Mouse (Mus musculus) embryo, embryonic 10.5 days (tissue): ENCODE measurements around the gene Galr3.
"Not testable (repeated sequence)": the region's sequence is repeated elsewhere in the genome, so short reads cannot be mapped to it uniquely, and the experiment has no call there.

ENCODE experiments used
- DNase-seq: peaks from one replicate; pipeline ENCODE4 v3.0.0-alpha.2; 2015; ENCODE audit warnings: low spot score

Gene Galr3

DNA sequence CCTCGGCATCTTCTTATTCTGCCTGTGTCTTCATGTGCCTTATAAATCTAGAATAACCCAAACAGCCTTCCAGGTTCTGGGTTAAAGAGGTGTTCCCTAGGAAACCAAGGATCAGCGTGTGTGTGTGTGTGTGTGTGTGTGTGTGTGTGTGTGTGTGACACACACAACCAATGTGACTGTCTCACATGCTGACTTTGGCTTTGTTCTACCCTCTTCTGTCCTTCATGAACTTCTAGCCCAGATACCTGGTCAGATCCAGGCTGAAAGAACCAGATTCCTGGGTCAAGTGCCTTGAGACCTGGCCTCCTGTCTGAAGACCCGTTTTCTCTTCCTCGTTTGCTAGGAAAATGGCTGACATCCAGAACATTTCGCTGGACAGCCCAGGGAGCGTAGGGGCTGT lies at the start of gene Galr3:
Gene Galr3 (plus strand): TSS at position 301 of the 400 bp plus-strand sequence.
- DNase-seq = no peak

DNA sequence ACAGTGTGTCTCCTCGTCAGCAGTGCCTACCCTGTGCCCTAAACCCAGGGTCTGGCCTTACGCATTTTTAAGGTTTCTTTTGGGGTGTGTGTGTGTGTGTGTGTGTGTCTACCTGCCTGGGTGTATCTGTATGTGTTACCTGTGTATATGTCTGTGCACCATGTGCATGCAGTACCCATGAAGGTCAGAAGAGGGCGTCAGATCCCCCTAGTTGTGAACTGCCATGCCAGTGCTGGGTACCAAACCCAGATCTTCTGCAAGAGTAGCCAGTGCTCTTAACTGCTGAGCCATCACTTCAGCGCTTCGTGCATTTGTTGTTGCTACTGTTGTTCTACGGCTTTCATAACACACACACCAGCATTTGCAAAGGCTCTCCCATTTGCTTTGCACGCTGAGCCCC lies 49.5 kb upstream of the Galr3 start:
- DNase-seq = no peak

DNA sequence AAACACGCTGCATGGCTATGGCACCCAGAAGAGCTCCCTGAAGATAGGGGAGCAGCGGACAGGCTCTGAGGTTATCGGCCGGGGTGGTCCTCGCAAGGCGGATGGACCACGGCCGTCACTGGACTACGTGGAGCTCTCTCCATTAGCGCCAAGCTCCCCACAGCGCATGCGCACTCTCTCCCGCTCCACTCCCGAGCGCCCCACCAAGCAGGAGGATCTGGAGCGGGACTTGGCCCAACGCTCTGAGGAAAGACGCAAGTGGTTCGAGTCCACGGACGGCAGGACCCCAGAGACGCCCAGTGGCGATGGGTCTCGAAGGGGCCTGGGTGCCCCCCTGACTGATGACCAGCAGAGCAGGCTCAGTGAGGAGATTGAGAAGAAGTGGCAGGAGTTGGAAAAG lies 48.8 kb upstream of the Galr3 start:
- no peak for DNase-seq

DNA sequence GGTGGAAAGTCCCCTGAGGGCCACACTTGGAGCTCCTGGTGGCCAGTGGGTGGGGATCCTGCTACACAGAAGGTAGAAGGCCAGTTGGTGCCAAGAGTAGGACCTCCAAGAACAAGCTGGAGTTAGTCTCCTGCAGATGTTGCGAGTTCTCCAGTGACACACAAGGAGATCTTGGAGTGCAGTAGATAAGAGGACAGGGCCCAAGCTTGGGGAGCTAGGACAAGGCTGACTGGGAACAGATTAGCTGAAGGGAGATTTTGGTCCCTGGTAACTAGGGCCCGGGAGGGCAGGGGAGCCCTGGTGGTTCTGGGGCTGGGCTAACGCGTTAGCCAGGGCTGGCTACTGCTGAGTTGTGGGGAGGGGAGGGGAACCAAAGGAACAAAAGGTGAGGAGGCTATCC lies 45.8 kb upstream of the Galr3 start:
- DNase-seq = no peak

DNA sequence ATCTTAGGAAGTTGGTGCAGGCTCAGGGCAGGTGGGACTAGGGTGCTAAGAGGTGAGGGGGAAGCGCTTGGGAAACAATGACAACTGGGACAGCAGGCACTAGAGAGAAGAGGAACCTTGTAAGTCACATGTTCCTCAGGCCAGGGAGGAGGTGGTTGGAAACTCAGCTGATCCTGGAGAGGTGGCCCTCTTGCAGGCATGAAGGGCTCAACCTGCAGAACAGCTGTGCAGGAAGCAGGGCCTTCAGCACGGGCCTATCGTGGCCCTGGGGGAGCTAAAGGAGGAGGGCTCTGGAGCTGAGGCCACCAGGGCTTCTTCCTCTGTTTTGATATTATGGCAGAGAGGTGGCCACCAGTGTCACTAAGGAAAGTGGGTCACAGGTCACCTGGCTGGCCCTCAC lies 45.0 kb upstream of the Galr3 start:
- no peak for DNase-seq

DNA sequence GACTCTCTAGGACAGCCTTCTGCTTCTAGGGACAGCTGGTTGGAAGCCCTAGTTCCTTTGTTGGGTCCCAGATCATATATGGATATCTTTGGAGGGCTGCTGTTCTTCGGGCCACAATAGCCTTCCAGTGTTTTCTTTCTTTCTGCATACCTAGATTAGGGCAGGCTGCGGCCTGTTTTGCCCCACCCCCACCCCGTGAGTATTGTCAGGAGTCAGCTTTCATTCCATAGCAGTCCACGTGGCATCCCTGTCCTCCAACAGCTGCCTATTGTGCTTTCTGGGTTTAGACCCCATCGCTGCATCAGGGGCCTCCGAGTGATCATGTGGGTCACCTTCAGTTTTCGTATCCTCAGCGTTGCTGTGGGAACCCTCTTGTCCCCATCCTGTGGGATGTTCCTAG lies 43.3 kb upstream of the Galr3 start:
- no peak for DNase-seq

DNA sequence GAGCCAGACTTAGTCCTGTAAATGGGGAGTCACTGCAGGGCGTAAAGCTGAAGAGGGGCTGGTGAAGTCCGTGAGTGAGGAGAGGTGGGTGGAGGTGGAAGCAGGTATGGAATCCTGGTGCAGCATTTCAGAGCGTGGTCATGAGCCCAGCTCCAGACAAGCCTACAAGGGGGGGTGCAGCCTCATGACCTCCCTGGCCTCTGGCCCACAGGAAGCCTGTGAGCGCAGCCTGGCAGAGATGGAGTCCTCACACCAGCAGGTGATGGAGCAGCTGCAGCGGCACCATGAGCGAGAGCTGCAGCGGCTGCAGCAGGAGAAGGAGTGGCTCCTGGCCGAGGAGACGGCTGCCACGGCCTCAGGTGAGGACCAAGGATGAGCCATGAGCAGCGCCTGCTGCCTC lies 42.1 kb upstream of the Galr3 start:
- no peak for DNase-seq

DNA sequence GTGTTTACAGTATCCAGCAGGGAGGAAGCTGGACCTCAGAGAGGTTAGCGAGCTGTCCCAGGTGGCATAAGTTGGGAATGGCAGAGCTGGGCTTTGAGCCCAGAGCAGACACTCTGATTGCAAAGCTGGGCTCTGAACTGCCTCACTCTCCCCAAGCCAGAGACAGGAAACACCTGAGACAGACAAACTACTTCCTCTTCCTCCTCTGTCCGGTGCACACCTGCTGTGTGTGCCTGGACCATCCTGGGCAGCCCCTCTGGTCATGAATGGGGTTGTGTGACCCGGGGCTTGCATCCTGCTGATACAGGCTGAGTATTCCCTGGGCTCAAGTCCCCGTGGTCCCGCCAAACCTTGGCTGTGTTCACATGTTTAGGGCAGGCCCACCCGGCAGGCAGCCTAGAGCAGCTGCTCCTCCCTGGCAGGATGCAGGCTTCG lies 41.3 kb upstream of the Galr3 start:
- DNase-seq = no peak

DNA sequence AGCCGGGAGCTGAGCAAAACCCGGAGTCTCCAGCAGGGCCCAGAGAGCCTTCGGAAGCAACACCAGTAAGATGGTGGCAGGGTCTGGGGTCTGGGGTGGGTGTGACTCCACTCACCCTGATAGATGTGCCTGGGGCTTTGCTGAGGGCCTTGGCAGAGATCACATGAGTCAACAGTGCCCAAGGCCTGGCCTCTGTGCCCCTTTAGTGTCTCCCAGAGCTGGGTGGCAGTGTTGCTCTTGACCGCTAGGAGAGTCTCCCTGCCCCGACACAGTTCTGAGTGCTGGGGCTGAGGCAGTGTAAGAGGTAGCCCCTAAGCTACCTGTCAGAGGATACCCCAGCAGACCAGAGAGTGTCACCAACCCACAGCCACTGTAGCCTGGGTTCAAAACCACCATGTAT lies 40.1 kb upstream of the Galr3 start:
- no peak for DNase-seq

DNA sequence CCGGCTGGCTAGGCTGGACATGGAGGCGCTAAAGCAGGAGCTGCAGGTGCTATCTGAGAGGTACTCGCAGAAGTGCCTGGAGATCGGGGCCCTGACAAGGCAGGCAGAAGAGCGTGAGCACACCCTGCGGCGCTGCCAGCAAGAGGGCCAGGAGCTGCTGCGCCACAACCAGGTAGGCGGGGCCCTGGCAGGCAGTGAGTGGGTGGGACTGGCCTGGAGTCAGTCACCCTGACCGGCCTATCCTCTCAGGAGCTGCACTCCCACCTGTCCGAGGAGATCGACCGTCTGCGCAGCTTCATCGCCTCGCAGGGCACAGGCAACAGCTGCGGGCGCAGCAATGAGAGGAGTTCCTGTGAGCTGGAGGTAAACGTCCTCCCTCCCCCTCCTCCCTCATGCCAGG lies 39.6 kb upstream of the Galr3 start:
- no peak for DNase-seq

DNA sequence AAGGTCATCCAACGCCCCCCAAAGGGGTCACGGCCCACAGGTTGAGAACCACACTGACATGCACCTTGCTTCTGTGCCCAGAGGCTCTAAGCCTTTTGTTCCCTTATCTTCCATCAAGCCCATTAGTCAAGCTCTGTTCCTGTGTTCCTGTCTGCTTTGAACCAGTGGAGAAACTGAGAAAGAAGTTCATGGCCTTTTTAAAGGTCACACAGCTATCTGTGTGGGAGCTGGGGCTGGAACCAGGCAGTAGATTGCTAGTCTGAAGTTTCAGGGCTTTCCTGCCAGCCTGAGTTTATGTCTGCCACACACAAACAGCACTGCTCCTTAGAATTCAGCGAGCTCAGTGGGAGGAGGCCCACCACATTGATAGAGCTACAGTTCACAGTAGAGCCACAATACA lies 38.6 kb upstream of the Galr3 start:
- DNase-seq = no peak

DNA sequence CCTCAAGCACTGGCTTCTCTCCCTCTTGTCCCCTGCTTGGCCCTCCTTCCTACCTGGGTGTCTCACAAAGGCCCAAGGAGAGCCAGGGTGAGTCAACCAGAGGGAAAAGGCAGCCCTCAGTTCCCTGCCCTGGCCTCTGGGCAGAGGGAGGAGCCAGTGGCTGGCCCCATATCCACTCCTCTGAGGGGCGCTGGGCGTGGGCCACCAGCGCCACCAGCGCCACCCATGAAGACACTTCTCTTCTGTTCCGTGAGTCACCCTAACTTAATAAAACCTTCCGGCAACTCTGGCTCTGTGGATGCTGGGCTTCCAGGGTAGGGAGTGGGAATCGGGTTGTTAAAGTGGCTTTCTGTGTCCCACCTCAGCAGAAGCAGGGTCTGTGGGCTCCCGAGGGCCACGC lies 36.1 kb upstream of the Galr3 start:
- no peak for DNase-seq

DNA sequence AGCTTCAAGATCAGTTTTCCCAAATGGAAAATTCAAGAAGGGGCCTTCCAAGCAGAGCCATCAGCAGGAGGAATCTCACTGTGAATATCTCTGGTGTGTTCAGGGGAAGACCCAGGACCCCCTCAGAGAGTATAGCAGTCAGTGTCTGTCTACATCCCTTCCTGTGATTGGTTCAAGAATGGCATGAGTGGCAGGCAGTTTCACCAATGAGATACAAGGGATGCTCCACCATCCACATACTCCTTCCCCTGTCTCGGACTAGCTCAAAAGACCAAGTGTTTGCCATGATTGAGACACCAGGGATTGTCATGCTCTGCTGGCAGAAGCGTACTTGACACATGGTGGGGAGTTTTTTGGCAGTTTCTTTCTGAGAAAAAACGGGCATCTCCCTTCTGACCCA lies 35.0 kb upstream of the Galr3 start:
- no peak for DNase-seq

DNA sequence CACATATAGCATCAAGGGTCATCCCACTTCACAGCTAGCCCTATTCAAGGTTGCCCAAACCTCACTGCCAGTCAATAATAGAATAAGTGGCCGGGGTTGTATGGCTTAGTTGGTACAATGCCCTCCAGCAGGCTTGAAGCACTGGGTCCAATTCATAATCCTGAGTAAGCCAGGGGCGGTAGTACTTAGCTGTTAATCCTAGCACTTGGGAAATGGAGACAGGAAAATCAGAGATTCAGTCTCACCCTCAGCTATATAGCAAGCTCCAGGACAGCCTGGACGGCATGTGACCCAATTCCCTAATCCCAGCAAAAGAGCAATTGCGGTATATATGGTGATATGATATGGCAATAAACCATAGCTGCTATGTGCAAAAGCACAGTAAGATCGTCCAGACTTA lies 34.6 kb upstream of the Galr3 start:
- DNase-seq = no peak

DNA sequence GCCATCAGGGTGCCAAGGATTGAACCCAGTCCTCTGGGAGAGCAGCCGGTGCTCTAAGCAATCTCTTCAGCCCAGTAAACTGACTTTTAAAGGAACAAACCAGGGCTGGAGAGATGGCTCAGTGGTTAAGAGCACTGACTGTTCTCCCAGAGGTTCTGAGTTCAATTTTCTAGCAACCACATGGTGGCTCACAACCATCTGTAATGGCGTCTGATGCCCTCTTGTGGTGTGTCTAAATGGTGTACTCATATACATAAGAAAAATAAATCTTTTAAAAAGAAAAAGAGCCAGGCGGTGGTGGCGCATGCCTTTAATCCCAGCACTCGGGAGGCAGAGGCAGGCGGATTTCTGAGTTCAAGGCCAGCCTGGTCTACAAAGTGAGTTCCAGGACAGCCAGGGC lies 33.8 kb upstream of the Galr3 start:
- DNase-seq = not testable (repeated sequence)

DNA sequence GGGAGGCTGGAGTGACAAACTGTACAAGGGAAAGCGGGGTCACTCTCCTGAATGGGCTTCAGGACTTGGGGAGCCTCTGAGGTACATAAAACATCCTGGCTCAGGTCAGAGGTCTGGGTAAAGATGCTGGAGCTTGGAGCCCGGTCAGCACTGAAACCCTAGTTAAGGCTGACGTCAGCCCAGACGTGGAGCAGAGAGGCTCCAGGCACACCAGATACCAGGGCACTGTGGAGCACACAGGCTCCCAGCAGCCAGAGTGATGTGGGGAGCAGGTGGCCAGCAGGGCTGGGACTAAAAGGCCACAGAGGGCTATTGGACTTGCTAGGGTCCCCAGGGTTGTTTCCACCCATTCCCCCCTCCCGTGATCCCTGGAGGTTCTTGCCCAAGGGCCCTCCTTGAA lies 32.0 kb upstream of the Galr3 start:
- no peak for DNase-seq

DNA sequence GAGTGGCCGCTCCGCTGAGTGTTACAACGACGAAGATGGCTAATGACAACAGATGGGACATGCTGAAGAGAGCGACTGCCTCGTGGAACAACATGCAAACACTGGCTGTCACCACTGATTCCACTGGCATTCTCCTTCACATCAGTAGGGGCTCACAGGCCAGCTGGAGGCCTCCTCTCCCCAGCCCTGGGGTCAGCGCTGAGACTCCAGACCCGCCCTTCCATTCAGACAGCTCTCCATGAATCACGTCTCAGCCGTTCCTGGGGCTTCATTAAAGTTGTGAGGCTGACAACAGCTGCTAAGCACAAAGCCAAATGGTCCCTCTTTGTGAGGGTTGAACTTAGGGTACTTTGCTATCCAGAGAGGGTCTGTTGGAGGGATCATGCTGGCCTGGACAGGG lies 30.1 kb upstream of the Galr3 start:
- DNase-seq = peak; percentile 61

DNA sequence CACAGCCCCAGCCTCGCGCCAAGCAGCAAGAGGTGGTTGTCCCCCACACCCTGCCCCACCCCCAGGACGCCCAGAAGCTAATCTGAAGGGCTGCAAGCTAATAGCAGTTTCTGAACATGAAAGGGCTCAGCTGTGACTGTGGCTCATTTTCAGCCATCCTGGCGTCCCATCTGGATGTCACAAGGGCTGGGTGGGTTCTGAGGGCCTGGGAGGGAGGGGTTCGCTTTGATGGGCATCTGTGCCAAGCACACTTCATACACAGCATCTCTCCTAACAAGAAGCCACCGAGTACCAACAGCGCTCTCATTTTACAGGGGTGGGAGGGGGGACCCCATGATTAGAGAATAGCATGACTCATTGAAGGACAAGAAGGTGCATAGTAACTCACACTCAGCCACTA lies 28.3 kb upstream of the Galr3 start:
- DNase-seq = no peak

DNA sequence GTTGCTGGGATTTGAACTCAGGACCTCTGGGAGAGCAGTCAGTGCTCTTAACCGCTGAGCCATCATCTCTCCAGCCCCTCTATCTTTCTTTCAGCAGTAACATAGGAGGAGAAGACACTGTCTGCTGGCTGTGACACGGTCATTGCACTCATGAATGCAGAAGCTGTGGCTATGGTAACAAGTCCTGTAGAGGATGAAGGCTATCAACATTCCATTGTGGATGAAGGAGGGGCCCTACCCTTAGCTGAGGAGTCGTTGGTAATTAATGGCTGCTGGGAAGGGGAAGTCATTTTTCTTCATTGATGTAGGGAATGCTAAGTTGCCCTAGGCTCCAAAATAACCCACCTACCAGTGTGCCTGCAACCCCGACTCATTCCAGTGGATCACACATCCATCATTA lies 23.5 kb upstream of the Galr3 start:
- DNase-seq = peak; percentile 51

DNA sequence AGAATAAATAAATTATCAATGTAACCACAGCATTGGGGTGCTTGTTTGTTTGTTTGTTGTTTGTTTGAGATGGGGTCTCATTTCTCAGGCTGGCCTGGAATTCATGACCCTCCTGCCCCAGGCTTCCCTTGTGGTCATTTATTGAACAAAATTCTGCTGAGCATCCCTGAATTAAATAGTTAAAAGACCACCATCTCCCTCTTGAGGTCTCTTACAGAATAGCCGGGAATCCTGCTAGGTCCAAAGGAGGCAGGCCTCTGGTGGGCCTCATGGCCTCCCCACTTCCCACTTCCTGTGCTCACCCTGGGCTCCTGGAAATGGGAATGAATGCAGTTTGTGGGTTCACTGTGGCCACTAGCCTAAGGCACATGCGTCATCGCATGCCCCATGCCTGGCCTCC lies 22.8 kb upstream of the Galr3 start:
- peak; percentile 69 for DNase-seq

DNA sequence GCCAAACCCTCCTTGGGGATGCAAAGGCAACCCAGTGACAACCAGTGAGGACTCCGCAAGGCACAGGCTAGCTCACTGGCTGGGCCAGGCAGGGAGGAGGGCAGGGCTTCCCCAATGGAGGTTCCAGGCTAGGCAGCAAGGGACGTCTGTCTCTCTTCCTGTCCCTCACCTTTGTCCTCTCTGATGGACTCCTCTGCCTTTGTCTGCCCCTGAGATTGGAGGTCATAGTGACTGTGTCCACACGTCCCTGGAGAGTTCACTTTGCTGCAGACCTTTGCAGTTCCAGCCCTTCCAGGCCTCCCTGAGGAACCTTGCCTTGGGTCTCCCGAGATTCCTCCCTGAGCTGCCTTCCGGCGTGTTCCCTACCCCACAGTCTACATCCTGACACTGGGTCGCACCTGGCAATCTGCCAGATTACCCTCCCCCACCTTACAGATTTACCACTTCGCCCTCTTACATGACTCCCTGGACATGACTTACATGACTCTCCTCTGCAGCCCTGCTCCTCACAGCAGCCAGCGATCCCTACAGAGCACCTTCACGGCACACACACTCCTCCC lies 18.9 kb upstream of the Galr3 start:
- DNase-seq = no peak

DNA sequence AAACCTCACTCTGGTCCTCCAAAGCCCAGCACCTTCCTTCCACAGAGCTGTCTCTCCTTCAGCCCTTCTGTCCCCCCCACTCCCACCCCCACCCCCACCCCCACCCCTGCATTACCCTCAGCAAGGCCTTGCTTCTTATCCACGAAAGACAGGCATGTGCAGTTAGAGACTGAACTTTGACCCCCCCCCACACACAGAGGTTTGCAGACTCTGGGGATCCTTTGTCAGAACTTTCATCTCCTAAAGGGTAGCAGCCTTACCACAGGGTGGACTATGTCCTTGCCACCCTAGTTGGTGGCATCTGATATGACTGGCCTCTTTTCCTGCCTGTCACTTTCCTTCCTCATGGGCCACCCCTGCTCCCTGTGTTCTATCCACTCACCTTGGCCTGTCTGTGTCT lies 18.3 kb upstream of the Galr3 start:
- DNase-seq = no peak

DNA sequence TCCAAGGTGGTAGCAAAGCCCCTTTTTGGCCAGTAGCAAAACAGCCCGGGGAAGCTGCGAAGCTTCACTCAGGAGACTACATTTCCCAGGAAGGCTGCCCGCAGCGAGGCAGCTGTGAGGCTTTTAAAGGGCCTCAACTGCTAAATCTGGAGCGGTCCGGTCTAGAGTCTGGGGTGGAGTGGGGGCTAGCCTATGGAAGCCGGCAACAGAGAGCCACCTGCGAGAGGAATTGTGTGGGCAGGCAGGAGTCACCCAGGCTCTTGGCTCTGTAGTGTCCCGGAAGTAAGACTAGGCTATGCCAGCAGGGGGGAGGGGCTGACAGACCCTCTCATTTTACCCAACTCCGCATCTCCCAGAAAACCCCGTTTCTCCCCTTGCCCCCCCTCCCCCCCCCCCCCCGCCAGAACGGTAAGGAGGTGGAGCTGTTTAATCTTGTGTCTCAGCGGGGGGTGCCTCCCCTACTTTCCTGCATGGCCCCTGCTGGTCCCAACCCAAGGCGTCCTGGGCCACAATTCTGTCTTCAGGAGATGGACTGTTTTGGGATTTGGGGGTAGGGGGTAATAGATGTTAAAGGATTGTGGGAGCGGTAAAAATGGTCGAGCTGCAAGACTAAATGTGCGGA lies 15.9 kb upstream of the Galr3 start:
- DNase-seq = peak; percentile 47

DNA sequence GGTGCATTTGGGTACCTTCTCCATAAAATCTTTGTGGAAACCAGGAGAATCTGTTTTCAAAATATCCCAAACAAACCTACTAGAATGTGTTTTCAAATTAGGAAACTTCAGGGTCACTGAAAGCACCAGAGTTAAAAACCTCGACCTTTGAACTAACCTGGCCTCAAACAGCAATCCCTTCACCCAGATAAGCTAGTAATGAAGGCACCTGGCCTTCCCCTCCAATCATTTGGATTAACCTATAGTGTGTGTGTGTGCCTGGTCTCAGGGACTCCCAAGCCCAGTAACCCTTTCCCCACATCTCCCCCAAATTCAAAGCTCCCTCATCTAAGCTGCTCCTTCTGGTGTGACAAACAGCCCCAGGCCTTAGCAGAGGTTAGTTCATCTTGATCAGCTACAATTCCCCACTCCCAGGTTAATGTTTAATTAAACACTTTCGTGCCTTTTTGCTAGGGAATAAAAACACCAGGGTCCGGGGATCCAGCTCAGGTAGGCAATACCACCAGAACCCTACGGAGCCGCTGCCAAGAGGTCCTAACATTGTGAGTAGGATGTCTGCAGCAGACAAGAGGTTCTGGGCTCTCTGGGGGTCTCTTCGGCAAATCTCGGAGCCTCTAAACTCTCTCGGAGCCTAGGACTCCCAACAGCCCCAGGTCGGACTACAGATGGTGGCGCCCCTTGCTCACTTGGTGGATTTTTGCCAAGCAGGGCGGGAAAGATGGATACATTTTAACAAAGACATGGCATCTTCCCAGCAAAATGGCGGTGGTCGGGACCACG lies 15.0 kb upstream of the Galr3 start:
- peak; percentile 25 for DNase-seq
